Mouse (Mus musculus): Measurements from ENCODE around the gene Gtdc1. TPM values are rescaled to one million over a fixed set of nuclear protein-coding genes. Genes with fewer than 3 reads are reported as not detected.

Gene Gtdc1
- total and polyA plus RNA-seq, 3 experiments, result 6.2 to 17.7 (median 16.5) TPM

- H3K36me3 ChIP-seq (ENCODE audit: control insufficient read depth, insufficient read depth, low read length), result no peaks in the 10 kb centered on the region
- DNase-seq, result no peak
- 86% methylated on average over 16 of the region's 16 CpGs for WGBS
- H3K4me1 ChIP-seq (ENCODE audit: control insufficient read depth, insufficient read depth, low read length), result no peaks in the 10 kb centered on the region; the same call in 1 of the 2 replicates
- no peaks in the 10 kb centered on the region for H3K27me3 ChIP-seq (ENCODE audit: control insufficient read depth, insufficient read depth, low read length)
- TF ChIP-seq EP300 (IDR thresholded peaks at IDR 0.05; ENCODE audit: insufficient read depth, low read depth, low read length) (no peak), POLR2A (IDR thresholded peaks at IDR 0.05; ENCODE audit: insufficient read depth, low read depth, low read length) (no peak), CTCF (IDR thresholded peaks at IDR 0.05) (no peak)
- intact Hi-C loops (cut with DNase I), result loop anchor here (10.0 kb wide), 1 partner anchor 550 kb away; the partner anchor contains the start of gene Zeb2
- H3K79me2 ChIP-seq (replicated peaks; ENCODE audit: control insufficient read depth, insufficient read depth, low read length), result no peaks in the 10 kb centered on the region
- no peak overlapping the region for H3K27ac ChIP-seq
- H3K4me3 ChIP-seq, result no peak overlapping the region
- no peak overlapping the region for H3K9ac ChIP-seq (ENCODE audit: low read depth, low read length)
Measured at GRCm38 (mm10) chr2:44564776-44565692, 362.4 kb downstream of the Gtdc1 start.

- H3K79me2 ChIP-seq (replicated peaks; ENCODE audit: control insufficient read depth, insufficient read depth, low read length), result no peaks in the 10 kb centered on the region
- TF ChIP-seq POLR2A (IDR thresholded peaks at IDR 0.05; ENCODE audit: insufficient read depth, low read depth, low read length), result no peak
- TF ChIP-seq CTCF (IDR thresholded peaks at IDR 0.05), result no peak
- TF ChIP-seq EP300 (IDR thresholded peaks at IDR 0.05; ENCODE audit: insufficient read depth, low read depth, low read length), result no peak
- no peak overlapping the region for H3K4me3 ChIP-seq
- H3K27me3 ChIP-seq (ENCODE audit: control insufficient read depth, insufficient read depth, low read length), result no peaks in the 10 kb centered on the region
- H3K4me1 ChIP-seq (ENCODE audit: control insufficient read depth, insufficient read depth, low read length), result no peaks in the 10 kb centered on the region
- intact Hi-C loops (cut with DNase I), result loop anchor here (10.0 kb wide), 1 partner anchor 553 kb away; the partner anchor contains the start of gene Zeb2
- H3K36me3 ChIP-seq (ENCODE audit: control insufficient read depth, insufficient read depth, low read length), result no peaks in the 10 kb centered on the region
- no peak overlapping the region for H3K9ac ChIP-seq (ENCODE audit: low read depth, low read length)
- no peak for DNase-seq
- H3K27ac ChIP-seq, result no peak overlapping the region
- 87% methylated on average over 4 of the region's 4 CpGs for WGBS
Measured at GRCm38 (mm10) chr2:44561789-44562188, 365.7 kb downstream of the Gtdc1 start.

GRCm38 (mm10) chr2:44559242-44559944 lies 368.1 kb downstream of the Gtdc1 start:
- H3K27ac ChIP-seq, result peak overlapping the region; percentile 49
- no peaks in the 10 kb centered on the region for H3K36me3 ChIP-seq (ENCODE audit: control insufficient read depth, insufficient read depth, low read length)
- no peaks in the 10 kb centered on the region for H3K4me1 ChIP-seq (ENCODE audit: control insufficient read depth, insufficient read depth, low read length)
- no peak overlapping the region for H3K9ac ChIP-seq (ENCODE audit: low read depth, low read length)
- no peak overlapping the region for H3K4me3 ChIP-seq
- TF ChIP-seq POLR2A (IDR thresholded peaks at IDR 0.05; ENCODE audit: insufficient read depth, low read depth, low read length), result no peak
- TF ChIP-seq EP300 (IDR thresholded peaks at IDR 0.05; ENCODE audit: insufficient read depth, low read depth, low read length), result no peak
- no peak for TF ChIP-seq CTCF (IDR thresholded peaks at IDR 0.05)
- DNase-seq, result no peak
- WGBS, result 63% methylated on average over 6 of the region's 6 CpGs
- no peaks in the 10 kb centered on the region for H3K79me2 ChIP-seq (replicated peaks; ENCODE audit: control insufficient read depth, insufficient read depth, low read length)
- H3K27me3 ChIP-seq (ENCODE audit: control insufficient read depth, insufficient read depth, low read length), result no peaks in the 10 kb centered on the region
- intact Hi-C loops (cut with DNase I), result no loop called here

- Histone ChIP-seq H3K4me3 (no peak overlapping the region; the same call in 1 of the 2 replicates), H3K27ac (peak overlapping the region; percentile 48), H3K79me2 (replicated peaks; ENCODE audit: control insufficient read depth, insufficient read depth, low read length) (no peaks in the 10 kb centered on the region), H3K9ac (ENCODE audit: low read depth, low read length) (no peak overlapping the region), H3K4me1 (ENCODE audit: control insufficient read depth, insufficient read depth, low read length) (no peaks in the 10 kb centered on the region), H3K27me3 (ENCODE audit: control insufficient read depth, insufficient read depth, low read length) (no peaks in the 10 kb centered on the region), H3K36me3 (ENCODE audit: control insufficient read depth, insufficient read depth, low read length) (no peaks in the 10 kb centered on the region)
- no peak for TF ChIP-seq POLR2A (IDR thresholded peaks at IDR 0.05; ENCODE audit: insufficient read depth, low read depth, low read length)
- no peak for TF ChIP-seq CTCF (IDR thresholded peaks at IDR 0.05)
- no peak for TF ChIP-seq EP300 (IDR thresholded peaks at IDR 0.05; ENCODE audit: insufficient read depth, low read depth, low read length)
- intact Hi-C loops (cut with DNase I), result no loop called here
- WGBS, result 56% methylated on average over 12 of the region's 12 CpGs
- peak in 1 of 2 experiments; percentile 5 for DNase-seq
Measured at GRCm38 (mm10) chr2:44557669-44558281, 369.7 kb downstream of the Gtdc1 start.

- Histone ChIP-seq H3K36me3 (ENCODE audit: control insufficient read depth, insufficient read depth, low read length) (no peaks in the 10 kb centered on the region), H3K4me3 (peak overlapping the region; percentile 38), H3K9ac (ENCODE audit: low read depth, low read length) (peak overlapping the region; percentile 59), H3K79me2 (replicated peaks; ENCODE audit: control insufficient read depth, insufficient read depth, low read length) (no peaks in the 10 kb centered on the region), H3K27ac (peak overlapping the region; percentile 70), H3K27me3 (ENCODE audit: control insufficient read depth, insufficient read depth, low read length) (no peaks in the 10 kb centered on the region), H3K4me1 (ENCODE audit: control insufficient read depth, insufficient read depth, low read length) (no peaks in the 10 kb centered on the region)
- WGBS, result 3% methylated on average over 42 of the region's 42 CpGs
- intact Hi-C loops (cut with DNase I), result no loop called here
- peak; percentile 35 to 63 for DNase-seq
- TF ChIP-seq EP300 (IDR thresholded peaks at IDR 0.05; ENCODE audit: insufficient read depth, low read depth, low read length), result no peak
- no peak for TF ChIP-seq POLR2A (IDR thresholded peaks at IDR 0.05; ENCODE audit: insufficient read depth, low read depth, low read length)
- TF ChIP-seq CTCF (IDR thresholded peaks at IDR 0.05), result no peak
Measured at GRCm38 (mm10) chr2:44556861-44557592, 370.4 kb downstream of the Gtdc1 start.
